Mouse (Mus musculus) intestine, postnatal 0 days (tissue): Measurements from ENCODE around the gene Lemd1. TPM values are rescaled to one million over a fixed set of nuclear protein-coding genes. Genes with fewer than 3 reads are reported as not detected.

Experiments
- ATAC-seq: fragments of 200-750 bp; cut with Nextera tagmentation; 2 replicates; pipeline ENCODE4 v1.8.0; 2017; ENCODE audit warnings: mild to moderate bottlenecking, moderate TSS enrichment, moderate library complexity
- H3K27ac ChIP-seq: fragments of 300-500 bp; sonication (generic); 2 replicates; pipeline ENCODE4 v1.5.1; 2014; ENCODE audit warnings: mild to moderate bottlenecking, low read depth, low read length, moderate library complexity
- H3K27me3 ChIP-seq: fragments of 300-500 bp; sonication (generic); replicated peaks from 2 replicates; pipeline ENCODE4 v1.6.1; 2014; ENCODE audit warnings: low read length, mixed read lengths; ENCODE audit not compliant: control insufficient read depth, insufficient read depth
- H3K36me3 ChIP-seq: fragments of 300-500 bp; sonication (generic); 2 replicates; pipeline ENCODE4 v1.6.1; 2014; ENCODE audit warnings: mild to moderate bottlenecking, moderate library complexity; ENCODE audit not compliant: control insufficient read depth, insufficient read depth
- H3K4me1 ChIP-seq: fragments of 300-500 bp; sonication (generic); replicated peaks from 2 replicates; pipeline ENCODE4 v1.6.1; 2014; ENCODE audit warnings: antibody characterized with exemption, low read length, mixed read lengths; ENCODE audit not compliant: control insufficient read depth, insufficient read depth
- H3K4me2 ChIP-seq: fragments of 300-500 bp; sonication (generic); replicated peaks from 2 replicates; pipeline ENCODE4 v1.6.1; 2014; ENCODE audit warnings: low read depth, mild to moderate bottlenecking, moderate library complexity
- H3K4me3 ChIP-seq: fragments of 300-500 bp; sonication (generic); 2 replicates; pipeline ENCODE4 v1.5.1; 2014; ENCODE audit warnings: low read depth, low read length
- H3K9ac ChIP-seq: fragments of 300-500 bp; sonication (generic); 2 replicates; pipeline ENCODE4 v1.6.1; 2014; ENCODE audit warnings: mild to moderate bottlenecking, low read depth, low read length
- H3K9me3 ChIP-seq: fragments of 300-500 bp; sonication (generic); 2 replicates; pipeline ENCODE4 v1.6.1; 2016; ENCODE audit warnings: mixed run types; ENCODE audit not compliant: control insufficient read depth
- CTCF ChIP-seq: sonication (generic); IDR thresholded peaks from 2 replicates; pipeline ENCODE4 v1.5.1; 2016; ENCODE audit warnings: low read depth, mild to moderate bottlenecking, control low read depth, antibody characterized with exemption, moderate library complexity
- WGBS: fragments of 180-500 bp; shearing (Covaris S2); extraction: QIAGEN DNeasy Blood & Tissue Kit; methylation state at CpG from one replicate; pipeline ENCODE4 v1.1.7; 2014; 5-methylcytosine and 5-hydroxymethylcytosine counted together
- microRNA counts: library from miRNA; unstranded; fragments of <30 nt; microRNA quantifications from one replicate; lab custom pipeline; 2016
- microRNA-seq: library from miRNA; unstranded; fragments of <30 nt; microRNA quantifications from one replicate; pipeline ENCODE4, GENCODE M21; 2016
- polyA plus RNA-seq: library from polyadenylated mRNA; unstranded; fragments of >200 nt; fragmentation: Nextera tagmentation; extraction: Ambion mirVana; gene quantifications from 2 replicates; pipeline ENCODE4 v1.2.1, GENCODE M21; 2015

The Lemd1 gene
- polyA plus RNA-seq, 1 experiment from 2014 or later: 0.08 TPM

- 85% methylated on average over 7 of the region's 7 CpGs for WGBS
- Histone ChIP-seq H3K4me2 (no peak overlapping the region), H3K36me3 (no peaks in the 10 kb centered on the region), H3K4me1 (no peaks in the 10 kb centered on the region), H3K4me3 (no peak overlapping the region), H3K9ac (no peak overlapping the region), H3K9me3 (no peaks in the 10 kb centered on the region), H3K27me3 (no peaks in the 10 kb centered on the region), H3K27ac (no peak overlapping the region)
- no peak for ATAC-seq
- TF ChIP-seq CTCF: no peak
Measured at GRCm38 (mm10) chr1:132308674-132309073, 117.4 kb downstream of the Lemd1 start.

MicroRNAs within 50 kb of the gene (microRNA counts, 519-probe panel; counts per million panel counts)
- not detected for microRNA mmu-miR-135b (lab: Ali Mortazavi, UCI)

Small RNAs within 50 kb of the gene (microRNA-seq; reads per million reads assigned to microRNA genes)
- 21.7 reads per million, percentile 29 among the genes with 10 or more reads in this experiment for gene Mir135b

Other genes starting within 250 kb of the Lemd1 start
- 2.5 and 2.7 TPM in 2 replicates for gene Slc45a3, start 228.5 kb upstream of the Lemd1 start, polyA plus RNA-seq
- gene Elk4, start 183.8 kb upstream of the Lemd1 start, polyA plus RNA-seq: 16.4 and 19.6 TPM in 2 replicates
- 6.1 and 7.0 TPM in 2 replicates for gene Mfsd4a, start 123.4 kb upstream of the Lemd1 start, polyA plus RNA-seq
- 33.7 and 39.3 TPM in 2 replicates for gene Cdk18, start 51.7 kb upstream of the Lemd1 start, polyA plus RNA-seq
- gene AC124108.1, start within 50 bp of the Lemd1 start, polyA plus RNA-seq: not detected in 2 replicates
- gene Gm10188, start 38.3 kb downstream of the Lemd1 start, polyA plus RNA-seq: not detected in 2 replicates
- gene Klhdc8a, start 107.2 kb downstream of the Lemd1 start, polyA plus RNA-seq: 0.46 and 0.51 TPM in 2 replicates
- 20.0 and 20.6 TPM in 2 replicates for gene Nuak2, start 124.7 kb downstream of the Lemd1 start, polyA plus RNA-seq
- gene Tmcc2, start 199.8 kb downstream of the Lemd1 start, polyA plus RNA-seq: 2.2 and 2.3 TPM in 2 replicates
- 3.7 and 3.8 TPM in 2 replicates for gene Dstyk, start 226.1 kb downstream of the Lemd1 start, polyA plus RNA-seq